In the genomic region with DNA sequence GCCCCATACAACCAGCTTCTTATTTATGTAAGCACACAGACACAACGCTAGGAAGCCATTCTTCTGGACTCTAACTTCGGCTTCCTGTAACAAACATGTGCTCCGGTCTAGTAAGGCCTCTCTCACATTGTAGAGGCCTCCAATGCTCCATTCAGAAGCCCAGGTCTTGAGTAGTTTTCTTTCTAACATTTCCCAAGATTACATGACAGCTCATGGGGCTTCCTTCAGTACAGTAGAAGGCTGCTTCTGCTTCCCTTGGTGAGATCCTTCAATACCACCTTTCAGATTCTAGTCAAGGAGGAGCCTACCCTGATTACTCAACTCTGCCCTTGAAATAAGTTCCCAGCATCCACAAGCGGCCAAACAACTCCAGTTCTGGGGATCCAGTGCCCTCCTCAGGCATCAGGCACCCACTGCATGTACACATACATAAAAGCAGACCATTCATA, we compare ENCODE assay signal across 9 mouse cellular contexts. TPM values are rescaled to one million over a fixed set of nuclear protein-coding genes. Genes with fewer than 3 reads are reported as not detected.
DNase-seq lines count a peak whose midpoint lies in the region; ATAC-seq and TF ChIP-seq lines count a peak whose summit lies in the region.
"Had no signal": no experiment of that assay in that cellular context is flagged by ENCODE, and none has a peak within 500 bp of the region (broad histone marks: within the 10 kb centered on the region; RNA-seq: fewer than 3 reads in every experiment).

No protein-coding gene starts in this region.

- H3K4me2 ChIP-seq in liver, embryonic 11.5 days, result peak overlapping the region; percentile 99

- H3K27me3 ChIP-seq in cerebellum, adult 2 months (ENCODE audit: control insufficient read depth, insufficient read depth, low read length), result no peaks in the 10 kb centered on the region
- H3K27me3 ChIP-seq in liver, embryonic 11.5 days (replicated peaks; ENCODE audit: control insufficient read depth, insufficient read depth, low read length), result no peaks in the 10 kb centered on the region
- H3K27me3 ChIP-seq: Patski had no signal

- H3K9me3 ChIP-seq in liver, embryonic 11.5 days (ENCODE audit: control insufficient read depth, low read length), result no peaks in the 10 kb centered on the region

- peak overlapping the region; percentile 93 for H3K4me3 ChIP-seq in cerebellum, adult 2 months (replicated peaks; ENCODE audit: insufficient read depth, low read depth, low read length)
- H3K4me3 ChIP-seq in embryonic fibroblast, embryonic 13.5 days (ENCODE audit: insufficient read depth, low read length), result peak overlapping the region; percentile 66
- H3K4me3 ChIP-seq in liver, embryonic 11.5 days (ENCODE audit: low read depth, low read length), result peak overlapping the region; percentile 88

- H3K4me1 ChIP-seq in cerebellum, adult 2 months (ENCODE audit: control insufficient read depth, insufficient read depth, low read length), result peaks cover 4% of the 10 kb centered on the region; the same call in 1 of the 2 replicates
- H3K4me1 ChIP-seq in embryonic fibroblast, embryonic 13.5 days (ENCODE audit: control insufficient read depth, insufficient read depth, low read length), result no peaks in the 10 kb centered on the region; the same call in 1 of the 2 replicates
- H3K4me1 ChIP-seq in liver, embryonic 11.5 days (replicated peaks; ENCODE audit: control insufficient read depth, insufficient read depth, low read length), result peaks cover 53% of the 10 kb centered on the region

- H3K9ac ChIP-seq in liver, embryonic 11.5 days (ENCODE audit: low read depth, low read length), result peak overlapping the region; percentile 99

- H3K36me3 ChIP-seq in liver, embryonic 11.5 days (ENCODE audit: control insufficient read depth, insufficient read depth, low read length), result peaks cover 1% of the 10 kb centered on the region; the same call in 1 of the 2 replicates

- no peak for ATAC-seq in liver, embryonic 11.5 days (replicated peaks; ENCODE audit: low FRiP score)

- TF ChIP-seq CTCF in cerebellum, adult 2 months (IDR thresholded peaks at IDR 0.05; ENCODE audit: borderline replicate concordance, insufficient read depth, low read depth, low read length), result no peak
- TF ChIP-seq CTCF in embryonic fibroblast, embryonic 13.5 days (IDR thresholded peaks at IDR 0.05; ENCODE audit: borderline replicate concordance, insufficient read depth, low read length), result no peak

- 23% methylated on average over 4 of the region's 4 CpGs for WGBS in cerebellum, adult 2 months
- WGBS in liver, embryonic 11.5 days, result 29% methylated on average over 4 of the region's 4 CpGs

- no peak for TF ChIP-seq POLR2A in cerebellum, adult 2 months (IDR thresholded peaks at IDR 0.05; ENCODE audit: borderline replicate concordance, insufficient read depth, low read length)
- TF ChIP-seq POLR2A in embryonic fibroblast, embryonic 13.5 days (IDR thresholded peaks at IDR 0.05; ENCODE audit: low read depth, low read length), result no peak

- H3K27ac ChIP-seq in cerebellum, adult 2 months (ENCODE audit: insufficient read depth, low read length), result peak overlapping the region; percentile 82; the same call in 1 of the 2 replicates
- H3K27ac ChIP-seq in embryonic fibroblast, embryonic 13.5 days (ENCODE audit: insufficient read depth, low read length), result peak overlapping the region; percentile 90
- H3K27ac ChIP-seq in liver, embryonic 11.5 days (ENCODE audit: low read depth, low read length), result peak overlapping the region; percentile 94

- no peak for DNase-seq in cerebellum, adult 2 months
- no peak for DNase-seq in cerebellum, adult 11 months
- peak; percentile 77 for DNase-seq in 3T3-L1 (ENCODE audit: low read depth, low spot score)
- DNase-seq in liver, embryonic 11.5 days (ENCODE audit: low spot score), result no peak
- DNase-seq in ovary, postnatal 36 days (ENCODE audit: low spot score), result no peak
- no peak for DNase-seq in natural killer cell, adult 2 months (ENCODE audit: low spot score in 2 of 2)
- DNase-seq in kidney, adult 8-10 months, result no peak

RNA-seq across cellular contexts. Expression of gene Dido1, which starts 7.1 kb away (rescaled TPM):
- polyA plus RNA-seq in cerebellum, adult 2 months (2012; rRNA removed), result 36.2 and 37.9 TPM in 2 replicates
- 29.3 and 31.3 TPM in 2 replicates for polyA plus RNA-seq in embryonic fibroblast, embryonic 13.5 days (2011; ENCODE audit: insufficient read length, low read depth, missing spikeins)
- polyA plus RNA-seq in liver, embryonic 11.5 days (2014; fragmentation: Nextera tagmentation; extraction: Ambion mirVana), result 28.7 and 29.8 TPM in 2 replicates

RNA-seq across cellular contexts. Expression of gene Gid8, which starts 7.2 kb away (rescaled TPM):
- 61.6 and 65.4 TPM in 2 replicates for polyA plus RNA-seq in cerebellum, adult 2 months (2012; rRNA removed)
- polyA plus RNA-seq in embryonic fibroblast, embryonic 13.5 days (2011; ENCODE audit: insufficient read length, low read depth, missing spikeins), result 58.0 and 71.8 TPM in 2 replicates
- polyA plus RNA-seq in liver, embryonic 11.5 days (2014; fragmentation: Nextera tagmentation; extraction: Ambion mirVana), result 95.7 and 102 TPM in 2 replicates

RNA-seq across cellular contexts. Expression of gene Slc17a9, which starts 22.3 kb away (rescaled TPM):
- 0.70 and 1.2 TPM in 2 replicates for polyA plus RNA-seq in cerebellum, adult 2 months (2012; rRNA removed)
- polyA plus RNA-seq in embryonic fibroblast, embryonic 13.5 days (2011; ENCODE audit: insufficient read length, low read depth, missing spikeins), result 1.5 and 2.9 TPM in 2 replicates
- polyA plus RNA-seq in liver, embryonic 11.5 days (2014; fragmentation: Nextera tagmentation; extraction: Ambion mirVana), result 4.3 and 4.7 TPM in 2 replicates
